Mouse (Mus musculus) gastrocnemius, postnatal 10 days (tissue): Measurements from ENCODE around the gene Tex13c1. TPM values are rescaled to one million over a fixed set of nuclear protein-coding genes. Genes with fewer than 3 reads are reported as not detected.

Experiments
- DNase-seq: peaks from one replicate; pipeline ENCODE4 v3.0.0; 2021; ENCODE audit warnings: mixed read lengths
- long read RNA-seq, 2 experiments: library from polyadenylated mRNA; stranded (forward); transcript quantifications; one replicate each; pipeline ENCODE4 v2.0.0; 2021
- total RNA-seq, 2 experiments: library from RNA; stranded (reverse); gene quantifications; 2 replicates each; pipeline ENCODE4 v1.2.3; 2021

Tex13c1 gene
- not detected for total RNA-seq
- long read RNA-seq, experiment 1, result 0 reads
- long read RNA-seq, experiment 2, result 0 reads

DNA sequence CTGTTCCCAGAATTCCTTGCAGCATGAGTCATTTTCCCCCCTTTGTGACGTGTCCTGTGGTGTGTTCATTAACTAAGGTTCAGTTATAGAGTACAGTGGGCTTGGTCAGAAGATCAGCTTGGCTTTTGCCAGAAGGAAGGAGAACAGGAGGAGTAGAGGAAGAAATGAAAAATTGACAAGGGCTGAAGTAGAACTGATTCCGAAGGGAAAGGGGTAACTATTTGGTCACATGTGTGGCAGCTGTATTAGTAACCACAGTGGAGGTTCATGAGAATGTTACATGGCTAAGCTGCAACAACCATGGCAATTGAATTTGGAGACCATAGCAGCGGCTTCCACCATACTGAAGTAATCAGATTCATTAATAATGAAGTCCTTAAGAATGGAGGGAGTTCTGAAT is at the start of gene Tex13c1:
TSS of gene Tex13c1 (plus strand) at position 301 of the 400 bp plus-strand sequence.
- DNase-seq, result no peak

Other genes starting within 250 kb of the Tex13c1 start
- gene Tenm1, start 162.0 kb upstream of the Tex13c1 start, total RNA-seq, result under 1 TPM; 0.25 to 0.40 TPM